Mouse (Mus musculus) forebrain, embryonic 11.5 days (tissue): ENCODE data around the gene Sla2. TPM values are rescaled to one million over a fixed set of nuclear protein-coding genes. Genes with fewer than 3 reads are reported as not detected.

Source experiments
- ATAC-seq: fragments of 200-750 bp; cut with Nextera tagmentation; replicated peaks from 2 replicates; pipeline ENCODE4 v1.8.0; 2017; ENCODE audit warnings: moderate TSS enrichment; ENCODE audit not compliant: low FRiP score
- DNase-seq: peaks from one replicate; pipeline ENCODE4 v3.0.0-alpha.2; 2017; ENCODE audit warnings: low spot score
- H3K27ac ChIP-seq: fragments of 300-500 bp; sonication (generic); 2 replicates; pipeline ENCODE4 v1.5.1; 2014; ENCODE audit warnings: low read depth, low read length
- H3K27me3 ChIP-seq: fragments of 300-500 bp; sonication (generic); 2 replicates; pipeline ENCODE4 v1.6.1; 2014; ENCODE audit warnings: mild to moderate bottlenecking, low read length, mixed read lengths; ENCODE audit not compliant: control insufficient read depth, insufficient read depth
- H3K36me3 ChIP-seq: fragments of 300-500 bp; sonication (generic); 2 replicates; pipeline ENCODE4 v1.6.1; 2014; ENCODE audit warnings: mild to moderate bottlenecking, low read length, moderate library complexity, mixed read lengths; ENCODE audit not compliant: control insufficient read depth, insufficient read depth
- H3K4me1 ChIP-seq: fragments of 300-500 bp; sonication (generic); replicated peaks from 2 replicates; pipeline ENCODE4 v1.6.1; 2014; ENCODE audit warnings: low read length, mixed read lengths; ENCODE audit not compliant: control insufficient read depth, insufficient read depth
- H3K4me2 ChIP-seq: fragments of 300-500 bp; sonication (generic); 2 replicates; pipeline ENCODE4 v1.6.1; 2014; ENCODE audit warnings: low read depth, mild to moderate bottlenecking, low read length, moderate library complexity, mixed read lengths; ENCODE audit not compliant: severe bottlenecking
- H3K4me3 ChIP-seq: fragments of 300-500 bp; sonication (generic); 2 replicates; pipeline ENCODE4 v1.5.1; 2014; ENCODE audit warnings: low read depth, low read length
- H3K9ac ChIP-seq: fragments of 300-500 bp; sonication (generic); 2 replicates; pipeline ENCODE4 v1.6.1; 2014; ENCODE audit warnings: low read length
- H3K9me3 ChIP-seq: fragments of 300-500 bp; sonication (generic); 2 replicates; pipeline ENCODE4 v1.6.1; 2016; ENCODE audit warnings: low read length, mixed read lengths; ENCODE audit not compliant: control insufficient read depth
- WGBS: fragments of 180-500 bp; shearing (Covaris S2); extraction: QIAGEN DNeasy Blood & Tissue Kit; methylation state at CpG from one replicate; pipeline ENCODE4 v1.1.7; 2014; 5-methylcytosine and 5-hydroxymethylcytosine counted together
- polyA plus RNA-seq: library from polyadenylated mRNA; unstranded; fragments of >200 nt; fragmentation: Nextera tagmentation; extraction: Ambion mirVana; gene quantifications from 2 replicates; pipeline ENCODE4 v1.2.1, GENCODE M21; 2014

The Sla2 gene
- polyA plus RNA-seq, 1 experiment from 2014 or later: 0.73 TPM

DNA sequence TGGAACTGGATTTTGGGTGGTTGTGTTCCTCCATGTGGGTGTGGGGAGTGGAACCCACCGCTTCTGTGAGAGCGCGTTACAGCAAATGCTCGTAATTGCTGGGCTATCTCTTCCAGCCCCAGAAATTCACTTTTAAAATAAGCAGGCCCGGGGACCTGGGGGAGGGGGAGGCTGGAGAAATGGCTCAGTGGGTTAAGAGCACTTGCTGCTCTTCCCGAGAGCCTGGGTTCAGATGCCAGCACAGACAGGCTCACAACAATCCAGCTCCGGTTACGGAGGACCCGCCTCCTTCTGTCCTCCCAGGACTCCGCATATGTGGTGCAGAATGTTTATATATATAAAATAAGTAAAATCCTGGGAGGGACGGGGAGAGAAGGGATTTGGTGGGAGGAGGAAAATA lies 44.3 kb downstream of the Sla2 start:
- H3K9ac ChIP-seq: peak overlapping the region; percentile 96
- H3K9me3 ChIP-seq: no peaks in the 10 kb centered on the region
- H3K4me3 ChIP-seq: peak overlapping the region; percentile 89
- no peak overlapping the region for H3K27ac ChIP-seq
- WGBS: 11% methylated on average over 11 of the region's 11 CpGs
- DNase-seq: peak; percentile 60
- no peak for ATAC-seq
- peaks cover 4% of the 10 kb centered on the region; the same call in 1 of the 2 replicates for H3K36me3 ChIP-seq
- no peaks in the 10 kb centered on the region for H3K27me3 ChIP-seq
- H3K4me1 ChIP-seq: peaks cover 14% of the 10 kb centered on the region; the same call in 1 of the 2 replicates
- H3K4me2 ChIP-seq: peak overlapping the region; percentile 89

- Histone ChIP-seq H3K4me1 (peaks cover 13% of the 10 kb centered on the region; the same call in 1 of the 2 replicates), H3K9ac (peak overlapping the region; percentile 96), H3K9me3 (no peaks in the 10 kb centered on the region), H3K4me2 (peak overlapping the region; percentile 89), H3K27ac (peak overlapping the region; percentile 93; the same call in 1 of the 2 replicates), H3K4me3 (peak overlapping the region; percentile 89), H3K27me3 (no peaks in the 10 kb centered on the region), H3K36me3 (peaks cover 4% of the 10 kb centered on the region; the same call in 1 of the 2 replicates)
- WGBS: 2% methylated on average over 20 of the region's 20 CpGs
- DNase-seq (peak; percentile 70), ATAC-seq (no peak)
These were observed 44.9 kb downstream of the Sla2 start for GRCm38 (mm10) chr2:156841841-156842706.

GRCm38 (mm10) chr2:156841028-156841840 lies 45.8 kb downstream of the Sla2 start:
- under 1% methylated on average over 41 of the region's 42 CpGs for WGBS
- Histone ChIP-seq H3K4me3 (peak overlapping the region; percentile 89), H3K4me2 (peak overlapping the region; percentile 89), H3K9me3 (no peaks in the 10 kb centered on the region), H3K4me1 (peaks cover 12% of the 10 kb centered on the region; the same call in 1 of the 2 replicates), H3K27ac (peak overlapping the region; percentile 93), H3K27me3 (no peaks in the 10 kb centered on the region), H3K9ac (peak overlapping the region; percentile 96), H3K36me3 (peaks cover 4% of the 10 kb centered on the region; the same call in 1 of the 2 replicates)
- DNase-seq (peak; percentile 80), ATAC-seq (0 out of 2 replicates have a peak, but pooled peaks have one; percentile 3)

DNA sequence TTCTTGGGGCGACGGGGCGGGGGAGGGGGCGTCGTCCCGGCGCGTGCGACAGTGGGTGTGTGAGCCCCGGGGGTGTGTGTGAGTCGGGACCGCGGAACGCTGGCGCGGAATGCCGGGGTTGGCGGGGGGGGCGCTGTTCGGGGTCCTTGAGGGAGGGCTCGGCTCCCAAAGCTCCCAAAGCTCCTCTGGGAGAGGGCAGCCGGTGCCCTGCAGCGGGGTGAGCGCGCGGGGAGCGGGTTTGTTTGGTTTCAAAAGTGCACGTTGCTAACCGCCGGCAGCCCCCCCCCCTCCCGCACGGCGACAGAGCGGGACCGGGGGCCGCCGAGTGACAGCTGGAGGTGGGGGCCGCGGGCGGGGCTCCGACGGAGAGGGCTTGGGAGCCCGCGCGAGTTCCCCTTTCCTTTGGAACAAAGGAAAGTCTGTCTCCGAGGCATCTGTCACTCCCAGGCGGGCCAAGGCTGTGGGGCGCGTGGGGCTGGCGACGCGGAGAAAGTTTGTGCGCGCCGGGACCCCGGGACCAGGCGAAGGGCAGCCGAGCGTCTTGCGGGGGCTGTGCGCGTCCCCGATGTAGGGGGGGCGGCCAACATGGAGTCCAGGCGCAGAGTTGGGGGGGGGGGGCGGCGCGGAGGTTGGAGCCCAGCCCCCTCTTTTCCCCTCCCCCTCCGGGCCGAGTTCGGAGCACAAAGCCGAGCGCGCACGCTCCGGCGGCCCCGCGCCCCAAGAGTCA lies 46.5 kb downstream of the Sla2 start:
- Histone ChIP-seq H3K4me3 (peak overlapping the region; percentile 89), H3K4me2 (peak overlapping the region; percentile 89), H3K27me3 (no peaks in the 10 kb centered on the region), H3K27ac (peak overlapping the region; percentile 93), H3K9me3 (no peaks in the 10 kb centered on the region), H3K4me1 (peaks cover 11% of the 10 kb centered on the region; the same call in 1 of the 2 replicates), H3K9ac (peak overlapping the region; percentile 96), H3K36me3 (no peaks in the 10 kb centered on the region)
- peak; percentile 89 for DNase-seq
- peak; percentile 57 for ATAC-seq
- WGBS: 1% methylated on average over 57 of the region's 79 CpGs

DNA sequence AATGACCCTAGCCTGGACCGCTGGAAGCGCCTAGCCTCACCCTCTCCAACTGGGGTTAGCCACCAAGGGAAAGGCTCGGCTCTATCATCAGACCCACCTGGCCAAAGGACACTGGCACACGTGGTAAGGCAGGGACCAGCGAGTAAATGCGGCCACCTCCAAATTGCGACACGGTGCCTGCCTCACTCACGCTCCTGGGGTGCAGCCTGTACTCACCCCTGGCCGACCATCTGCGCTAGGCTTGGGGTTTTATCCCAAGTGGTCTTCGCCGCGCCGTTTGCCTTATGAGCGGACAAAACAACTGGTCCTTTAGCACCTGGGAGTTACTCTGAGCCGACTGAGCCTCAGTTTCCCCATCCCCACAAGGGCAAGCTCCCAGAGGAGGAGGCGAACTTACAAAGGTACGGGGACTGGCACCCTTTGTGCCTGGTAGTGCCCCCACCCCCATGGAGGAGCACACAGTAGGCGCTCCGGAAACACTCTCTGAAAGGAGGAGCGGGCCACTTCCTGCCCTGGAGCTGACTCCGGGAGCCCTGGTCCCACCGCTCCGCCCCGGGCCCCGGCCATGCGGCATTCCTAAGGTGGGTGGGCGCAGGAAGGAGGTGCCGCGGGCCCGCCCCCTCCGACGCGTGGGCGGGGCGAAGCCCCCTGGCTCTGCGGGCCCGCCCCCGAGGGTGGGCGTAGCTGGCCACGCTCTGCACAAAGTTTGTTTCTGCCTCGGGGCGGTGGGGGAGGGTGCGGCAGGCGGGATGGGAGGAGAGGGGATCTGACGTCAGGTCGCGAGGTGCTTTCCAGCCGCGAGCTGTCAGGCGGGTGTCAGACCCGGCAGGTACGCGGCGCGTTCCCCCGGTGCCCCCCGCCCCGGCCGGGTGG lies 47.4 kb downstream of the Sla2 start, which contains the start of gene Tgif2:
Gene Tgif2 (plus strand): TSS at position 689 of the 873 bp plus-strand sequence.
- Histone ChIP-seq H3K27ac (peak within 1 kb of the TSS; percentile 93), H3K4me2 (peak within 1 kb of the TSS; percentile 89), H3K27me3 (no peaks in the 10 kb centered on the region), H3K9ac (peak within 1 kb of the TSS; percentile 96), H3K9me3 (no peaks in the 10 kb centered on the region), H3K4me1 (peaks cover 7% of the 10 kb centered on the region; the same call in 1 of the 2 replicates), H3K4me3 (peak within 1 kb of the TSS; percentile 89), H3K36me3 (no peaks in the 10 kb centered on the region; the same call in 1 of the 2 replicates)
- DNase-seq: peak; percentile 99
- WGBS: 1% methylated on average over 50 of the region's 61 CpGs
- ATAC-seq: peak; percentile 86

- Histone ChIP-seq H3K9ac (peak overlapping the region; percentile 96), H3K4me2 (peak overlapping the region; percentile 89), H3K27me3 (no peaks in the 10 kb centered on the region), H3K27ac (no peak overlapping the region), H3K36me3 (no peaks in the 10 kb centered on the region; the same call in 1 of the 2 replicates), H3K4me1 (peaks cover 7% of the 10 kb centered on the region; the same call in 1 of the 2 replicates), H3K9me3 (no peaks in the 10 kb centered on the region), H3K4me3 (peak overlapping the region; percentile 89)
- no peak for ATAC-seq
- no peak for DNase-seq
- 65% methylated on average over 6 of the region's 6 CpGs for WGBS
These were observed 48.2 kb downstream of the Sla2 start for GRCm38 (mm10) chr2:156838839-156839238.

DNA sequence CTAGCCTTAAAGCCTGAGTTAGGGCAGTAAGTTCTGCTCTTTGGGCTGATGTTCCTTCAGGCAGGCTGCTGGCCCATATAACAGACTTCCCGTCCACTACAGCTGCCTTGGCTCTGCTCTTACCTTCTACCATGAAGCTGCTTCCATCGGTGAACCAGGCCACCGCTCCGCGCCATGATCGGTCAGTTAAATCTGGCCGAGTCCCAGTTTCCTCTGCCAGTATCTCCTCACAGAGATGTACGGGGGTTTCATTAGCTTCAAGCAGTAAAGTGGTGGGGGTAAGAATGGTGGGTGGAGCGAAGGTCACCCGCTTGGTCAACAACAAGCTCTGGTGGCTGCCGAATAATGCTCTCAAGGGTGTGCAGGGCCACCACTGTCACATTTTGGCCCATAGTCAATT lies 52.7 kb downstream of the Sla2 start:
- H3K9ac ChIP-seq: no peak overlapping the region
- DNase-seq: no peak
- WGBS: 94% methylated on average over 11 of the region's 11 CpGs
- H3K27me3 ChIP-seq: no peaks in the 10 kb centered on the region
- H3K27ac ChIP-seq: no peak overlapping the region
- H3K4me3 ChIP-seq: no peak overlapping the region
- H3K36me3 ChIP-seq: peaks cover 15% of the 10 kb centered on the region; the same call in 1 of the 2 replicates
- no peaks in the 10 kb centered on the region; the same call in 1 of the 2 replicates for H3K9me3 ChIP-seq
- ATAC-seq: no peak
- H3K4me1 ChIP-seq: no peaks in the 10 kb centered on the region; the same call in 1 of the 2 replicates
- H3K4me2 ChIP-seq: no peak overlapping the region
